Mouse (Mus musculus) MEL (cell line): ENCODE results near the gene Cdkn2d. TPM values are rescaled to one million over a fixed set of nuclear protein-coding genes. Genes with fewer than 3 reads are reported as not detected.

Experiments used
- DNase-seq: peaks from one replicate; pipeline ENCODE4 v3.0.0; 2011; ENCODE audit warnings: low read depth, low spot score
- H3K27ac ChIP-seq: 2 replicates; pipeline ENCODE4 v1.5.1; 2012; ENCODE audit warnings: low read depth, mild to moderate bottlenecking, control low read depth, low read length, moderate library complexity; ENCODE audit not compliant: control insufficient read depth
- H3K27me3 ChIP-seq, 2 experiments: fragments of 150-350 bp in 1 of 2; sonication (generic) in 1 of 2; 2 replicates each; pipeline ENCODE4 v1.6.1; 2012; ENCODE audit warnings: low read length in 2 of 2, mild to moderate bottlenecking in 2 of 2, improper control_type of control experiment in 1 of 2, moderate library complexity in 1 of 2; ENCODE audit not compliant: insufficient read depth in 2 of 2, control insufficient read depth in 1 of 2
- H3K36me3 ChIP-seq, 2 experiments: 2 replicates each; pipeline ENCODE4 v1.6.1; 2012 to 2014; ENCODE audit warnings: low read length in 2 of 2, improper control_type of control experiment in 1 of 2, inconsistent platforms in 1 of 2, mild to moderate bottlenecking in 1 of 2; ENCODE audit not compliant: insufficient read depth in 2 of 2, control insufficient read depth in 1 of 2
- H3K4me1 ChIP-seq, 2 experiments: fragments of 150-350 bp in 1 of 2; sonication (generic) in 1 of 2; 2 replicates each; pipeline ENCODE4 v1.6.1; 2012; ENCODE audit warnings: low read length in 2 of 2, improper control_type of control experiment in 1 of 2, mild to moderate bottlenecking in 1 of 2; ENCODE audit not compliant: insufficient read depth in 2 of 2, control insufficient read depth in 1 of 2
- H3K4me3 ChIP-seq, 2 experiments: fragments of 150-350 bp in 1 of 2; sonication (generic) in 1 of 2; 2 replicates each; pipeline ENCODE4 v1.5.1; 2012; ENCODE audit warnings: low read depth in 2 of 2, low read length in 2 of 2, mild to moderate bottlenecking in 2 of 2, moderate library complexity in 2 of 2, control low read depth in 1 of 2, improper control_type of control experiment in 1 of 2; ENCODE audit not compliant: control insufficient read depth in 1 of 2, insufficient read depth in 1 of 2
- H3K79me2 ChIP-seq: 2 replicates; pipeline ENCODE4 v1.6.1; 2012; ENCODE audit warnings: mild to moderate bottlenecking, low read length, moderate library complexity; ENCODE audit not compliant: control insufficient read depth, poor library complexity, insufficient read depth
- H3K9ac ChIP-seq: 2 replicates; pipeline ENCODE4 v1.6.1; 2012; ENCODE audit warnings: low read depth, mild to moderate bottlenecking, control low read depth, low read length, moderate library complexity; ENCODE audit not compliant: control insufficient read depth, poor library complexity, severe bottlenecking
- H3K9me3 ChIP-seq: fragments of 150-350 bp; sonication (generic); replicated peaks from 2 replicates; pipeline ENCODE4 v1.6.1; 2012; ENCODE audit warnings: mild to moderate bottlenecking, low read length, improper control_type of control experiment, moderate library complexity; ENCODE audit not compliant: insufficient read depth
- BHLHE40 ChIP-seq: IDR thresholded peaks from 2 replicates; pipeline ENCODE4 v1.6.1; 2012; ENCODE audit warnings: low read depth, mild to moderate bottlenecking, inconsistent platforms, low read length, improper control_type of control experiment, borderline replicate concordance
- EP300 ChIP-seq, 2 experiments: IDR thresholded peaks; 2 replicates each; pipeline ENCODE4 v1.6.1; 2011; ENCODE audit warnings: improper control_type of control experiment in 2 of 2, low read length in 2 of 2, low read depth in 1 of 2, mild to moderate bottlenecking in 1 of 2
- ETS1 ChIP-seq: IDR thresholded peaks from 2 replicates; pipeline ENCODE4 v1.6.1; 2012; ENCODE audit warnings: low read depth, mild to moderate bottlenecking, inconsistent platforms, low read length, improper control_type of control experiment, moderate library complexity
- KAT2A ChIP-seq: conservative IDR thresholded peaks from 2 replicates; pipeline ENCODE4 v1.6.1; 2012; ENCODE audit warnings: low read depth, low read length, improper control_type of control experiment, inconsistent platforms
- MAFK ChIP-seq: IDR thresholded peaks from 2 replicates; pipeline ENCODE4 v1.6.1; 2011; ENCODE audit warnings: low read depth, mild to moderate bottlenecking, low read length, improper control_type of control experiment, borderline replicate concordance
- MAX ChIP-seq: IDR thresholded peaks from 2 replicates; pipeline ENCODE4 v1.6.1; 2011; ENCODE audit warnings: low read length, improper control_type of control experiment
- MAZ ChIP-seq: IDR thresholded peaks from 2 replicates; pipeline ENCODE4 v1.6.1; 2012; ENCODE audit warnings: low read depth, mild to moderate bottlenecking, inconsistent platforms, low read length, improper control_type of control experiment
- MEF2A ChIP-seq: IDR thresholded peaks from 2 replicates; pipeline ENCODE4 v1.6.1; 2014; ENCODE audit warnings: low read depth, mild to moderate bottlenecking, inconsistent platforms, low read length, improper control_type of control experiment; ENCODE audit not compliant: poor library complexity, insufficient replicate concordance, severe bottlenecking; ENCODE audit errors: extremely low read depth
- MXI1 ChIP-seq: IDR thresholded peaks from 2 replicates; pipeline ENCODE4 v1.6.1; 2011; ENCODE audit warnings: mild to moderate bottlenecking, low read depth, low read length, improper control_type of control experiment
- MYB ChIP-seq: IDR thresholded peaks from 2 replicates; pipeline ENCODE4 v1.6.1; 2011; ENCODE audit warnings: mild to moderate bottlenecking, low read depth, low read length, improper control_type of control experiment
- MYC ChIP-seq: IDR thresholded peaks from 2 replicates; pipeline ENCODE4 v1.6.1; 2011; ENCODE audit warnings: low read depth, mild to moderate bottlenecking, low read length, improper control_type of control experiment, moderate library complexity
- NRF1 ChIP-seq: IDR thresholded peaks from 2 replicates; pipeline ENCODE4 v1.6.1; 2014; ENCODE audit warnings: low read depth, mild to moderate bottlenecking, inconsistent platforms, low read length, improper control_type of control experiment, moderate library complexity; ENCODE audit not compliant: poor library complexity, insufficient read depth, severe bottlenecking
- POLR2A ChIP-seq, 2 experiments: IDR thresholded peaks; 2 replicates each; pipeline ENCODE4 v1.6.1; 2011 to 2012; ENCODE audit warnings: low read length in 2 of 2, mild to moderate bottlenecking in 2 of 2, control low read depth in 1 of 2, improper control_type of control experiment in 1 of 2, low read depth in 1 of 2, moderate library complexity in 1 of 2; ENCODE audit not compliant: control insufficient read depth in 1 of 2, insufficient read depth in 1 of 2, poor library complexity in 1 of 2
- POLR2AphosphoS2 ChIP-seq: IDR thresholded peaks from 2 replicates; pipeline ENCODE4 v1.6.1; 2011; ENCODE audit warnings: low read length, improper control_type of control experiment
- POLR2AphosphoS5 ChIP-seq: IDR thresholded peaks from 2 replicates; pipeline ENCODE4 v1.6.1; 2012; ENCODE audit warnings: low read depth, borderline replicate concordance, mild to moderate bottlenecking, inconsistent platforms, low read length, moderate library complexity, mixed read lengths
- RAD21 ChIP-seq: IDR thresholded peaks from 2 replicates; pipeline ENCODE4 v1.6.1; 2011; ENCODE audit warnings: mild to moderate bottlenecking, low read depth, low read length, improper control_type of control experiment
- TBP ChIP-seq: IDR thresholded peaks from 2 replicates; pipeline ENCODE4 v1.8.0; 2011; ENCODE audit warnings: low read depth, low read length, improper control_type of control experiment
- TCF12 ChIP-seq: IDR thresholded peaks from 2 replicates; pipeline ENCODE4 v1.6.1; 2014; ENCODE audit warnings: low read depth, mild to moderate bottlenecking, inconsistent platforms, low read length, improper control_type of control experiment, moderate library complexity
- USF2 ChIP-seq, 2 experiments: IDR thresholded peaks; 2 replicates each; pipeline ENCODE4 v1.6.1; 2011 to 2012; ENCODE audit warnings: improper control_type of control experiment in 2 of 2, low read length in 2 of 2, borderline replicate concordance in 1 of 2, inconsistent platforms in 1 of 2, low read depth in 1 of 2, mild to moderate bottlenecking in 1 of 2; ENCODE audit not compliant: insufficient read depth in 1 of 2
- ZC3H11A ChIP-seq: IDR thresholded peaks from 2 replicates; pipeline ENCODE4 v1.6.1; 2012; ENCODE audit warnings: low read depth, mild to moderate bottlenecking, inconsistent platforms, low read length, improper control_type of control experiment
- ZKSCAN1 ChIP-seq: IDR thresholded peaks from 2 replicates; pipeline ENCODE4 v1.6.1; 2012; ENCODE audit warnings: low read depth, mild to moderate bottlenecking, inconsistent platforms, low read length, improper control_type of control experiment, moderate library complexity
- ZMIZ1 ChIP-seq: IDR thresholded peaks from 2 replicates; pipeline ENCODE4 v1.6.1; 2012; ENCODE audit warnings: low read depth, mild to moderate bottlenecking, inconsistent platforms, low read length, improper control_type of control experiment, moderate library complexity
- ZNF384 ChIP-seq: IDR thresholded peaks from 2 replicates; pipeline ENCODE4 v1.6.1; 2012; ENCODE audit warnings: low read depth, mild to moderate bottlenecking, inconsistent platforms, low read length, improper control_type of control experiment
- polyA plus RNA-seq, 2 experiments: library from polyadenylated mRNA; stranded (reverse) in 1 of 2; unstranded in 1 of 2; fragments of >175 nt in 1 of 2; fragments of >200 nt in 1 of 2; gene quantifications; 2 replicates each; pipeline versions ENCODE4 v1.2.1 to v1.2.4; 2012; ENCODE audit warnings: low replicate concordance in 2 of 2, low read depth in 1 of 2; ENCODE audit not compliant: insufficient read length in 2 of 2, insufficient read depth in 1 of 2, missing spikeins in 1 of 2
- total RNA-seq: library from RNA; depleted of rRNA; stranded (reverse); fragments of 300-350 nt; gene quantifications from 2 replicates; pipeline ENCODE4 v1.2.3, GENCODE M21; 2012

Gene Cdkn2d
- total and polyA plus RNA-seq, 3 experiments = 40.1 to 67.9 TPM; not detected in 1

DNA sequence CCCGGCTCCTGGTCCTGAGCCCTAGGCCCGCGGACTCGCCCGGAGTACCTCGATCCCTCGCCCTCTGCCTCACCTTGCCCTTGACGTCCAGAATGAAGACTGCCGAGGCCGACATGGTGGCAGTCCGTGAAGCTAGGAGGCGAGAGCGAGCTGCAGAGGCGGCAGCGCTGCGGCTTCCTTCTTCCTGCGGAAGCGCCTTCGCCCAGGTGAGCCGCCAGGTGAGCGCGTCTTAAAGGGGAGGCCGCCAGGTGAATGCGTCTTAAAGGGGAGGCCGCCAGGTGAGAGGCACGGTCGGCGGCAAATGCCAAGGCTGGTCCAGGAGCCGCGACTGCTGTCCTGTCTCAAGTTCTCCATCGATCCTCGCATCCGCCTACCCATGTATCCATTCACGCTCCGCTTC, 20.9 kb upstream of the Cdkn2d start, which contains the start of gene Ap1m2:
Ap1m2 (minus strand) TSS at position 204 of the 400 bp plus-strand sequence.
- Histone ChIP-seq H3K27ac (no peak within 1 kb of the TSS), H3K4me3 (no peak within 1 kb of the TSS), H3K36me3 (peaks cover 0 to 10% of the 10 kb centered on the region in 2 experiments; a peak in 2 of 4 replicates), H3K9ac (peak within 1 kb of the TSS; percentile 6; the same call in 1 of the 2 replicates), H3K9me3 (no peaks in the 10 kb centered on the region), H3K79me2 (no peaks in the 10 kb centered on the region), H3K27me3 (no peaks in the 10 kb centered on the region), H3K4me1 (peaks cover 4 to 12% of the 10 kb centered on the region in 2 experiments; a peak in 3 of 4 replicates)
- no peak for TF ChIP-seq MYC
- TF ChIP-seq KAT2A = no peak
- no peak for TF ChIP-seq ZC3H11A
- TF ChIP-seq MAFK = no peak
- no peak for TF ChIP-seq MAZ
- TF ChIP-seq TBP = no peak
- DNase-seq = no peak

DNA sequence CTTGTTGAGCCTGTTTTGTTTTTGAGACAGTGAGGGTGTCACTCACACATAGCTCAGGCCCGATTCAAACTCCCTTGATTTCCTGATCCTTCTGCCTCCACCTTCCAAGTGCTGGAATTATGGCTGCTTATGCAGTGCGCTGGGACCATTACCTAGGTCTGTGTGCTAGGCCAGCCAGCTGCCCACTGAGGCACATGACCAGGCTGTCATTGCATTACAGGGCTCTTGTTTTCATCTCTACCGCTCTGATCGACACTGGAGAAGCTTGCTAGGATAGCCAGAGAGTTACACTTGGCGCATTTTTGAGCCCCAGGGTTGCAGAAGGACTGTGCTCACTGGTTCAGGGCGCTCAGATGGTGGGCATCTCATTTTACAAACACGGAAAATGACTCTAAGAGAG, 20.5 kb upstream of the Cdkn2d start:
- H3K27me3 ChIP-seq = no peaks in the 10 kb centered on the region
- no peak overlapping the region for H3K9ac ChIP-seq
- H3K36me3 ChIP-seq = peaks cover 0 to 10% of the 10 kb centered on the region in 2 experiments; a peak in 2 of 4 replicates
- no peak overlapping the region for H3K4me3 ChIP-seq
- H3K79me2 ChIP-seq = no peaks in the 10 kb centered on the region
- no peak overlapping the region for H3K27ac ChIP-seq
- peaks cover 4 to 12% of the 10 kb centered on the region in 2 experiments; a peak in 3 of 4 replicates for H3K4me1 ChIP-seq
- DNase-seq = no peak
- H3K9me3 ChIP-seq = no peaks in the 10 kb centered on the region
- TF ChIP-seq USF2 (IDR thresholded peaks at IDR 0.05; ENCODE audit: borderline replicate concordance in 1 of 2, insufficient read depth in 1 of 2, low read depth in 1 of 2, low read length in 2 of 2) (no peak), TCF12 (no peak), MAFK (no peak), ZKSCAN1 (no peak), RAD21 (no peak), ZNF384 (no peak), BHLHE40 (no peak), MAX (no peak)

DNA sequence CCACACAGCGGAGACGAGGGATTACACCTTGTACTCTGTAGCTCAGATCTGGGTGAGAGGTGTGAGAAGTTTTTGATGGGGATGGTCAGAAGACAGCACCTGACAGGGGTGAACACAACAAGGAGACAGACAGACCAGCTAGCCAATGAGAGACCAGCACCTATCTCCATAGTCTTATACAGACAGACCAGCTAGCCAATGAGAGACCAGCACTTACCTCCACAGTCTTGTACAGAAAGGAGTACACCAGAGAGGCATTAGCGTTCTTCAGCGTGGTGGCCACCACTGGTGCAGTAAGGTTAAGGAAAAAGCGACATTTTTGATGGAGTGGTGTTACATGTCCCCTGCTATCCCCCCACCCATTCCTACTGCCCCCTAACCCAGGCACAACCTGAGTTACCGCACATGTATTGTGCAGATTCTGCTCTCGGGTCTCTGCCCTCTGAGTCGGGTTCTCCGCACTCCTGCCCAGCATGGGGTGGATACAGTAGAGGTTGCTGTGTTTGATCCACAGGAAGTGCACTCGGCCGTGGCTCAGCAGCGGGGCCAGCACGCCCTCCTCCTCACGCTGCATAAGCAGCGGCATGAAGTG, 18.0 kb upstream of the Cdkn2d start:
- H3K4me1 ChIP-seq = peaks cover 0 to 6% of the 10 kb centered on the region in 2 experiments; a peak in 3 of 4 replicates
- H3K4me3 ChIP-seq = peak overlapping the region; percentile 38 to 42
- H3K79me2 ChIP-seq = no peaks in the 10 kb centered on the region
- H3K27ac ChIP-seq = no peak overlapping the region
- H3K36me3 ChIP-seq = peaks cover 0 to 6% of the 10 kb centered on the region in 2 experiments; a peak in 1 of 4 replicates
- H3K27me3 ChIP-seq = peaks cover 0 to 2% of the 10 kb centered on the region in 2 experiments; a peak in 1 of 4 replicates
- peak; percentile 98 for DNase-seq
- H3K9me3 ChIP-seq = no peaks in the 10 kb centered on the region
- H3K9ac ChIP-seq = peak overlapping the region; percentile 35
- TF ChIP-seq MXI1 = 0 out of 2 replicates have a peak, but pooled peaks have one; percentile 42
- TF ChIP-seq TBP = peak; percentile 80
- no peak for TF ChIP-seq ZC3H11A
- peak; percentile 18 to 56; a peak in 2 of 4 replicates for TF ChIP-seq POLR2A (IDR thresholded peaks at IDR 0.05; ENCODE audit: control insufficient read depth in 1 of 2, insufficient read depth in 1 of 2, low read depth in 1 of 2, low read length in 2 of 2, poor library complexity in 1 of 2)
- TF ChIP-seq ETS1 = no peak
- no peak for TF ChIP-seq MEF2A
- TF ChIP-seq MAX = 0 out of 2 replicates have a peak, but pooled peaks have one; percentile 18
- TF ChIP-seq NRF1 = no peak
- TF ChIP-seq ZMIZ1 = 0 out of 2 replicates have a peak, but pooled peaks have one; percentile 9
- no peak for TF ChIP-seq EP300 (IDR thresholded peaks at IDR 0.05; ENCODE audit: low read depth in 1 of 2, low read length in 2 of 2)
- no peak for TF ChIP-seq BHLHE40
- TF ChIP-seq MAFK = no peak
- no peak for TF ChIP-seq POLR2AphosphoS5
- TF ChIP-seq MYB = no peak
- TF ChIP-seq POLR2AphosphoS2 = no peak
